Mouse (Mus musculus): ENCODE results near the gene Auts2. TPM values are rescaled to one million over a fixed set of nuclear protein-coding genes. Genes with fewer than 3 reads are reported as not detected.

Auts2 gene
- polyA plus RNA-seq, 1 experiment from 2014 or later = 82.5 TPM

- Histone ChIP-seq H3K4me1 (ENCODE audit: control insufficient read depth, insufficient read depth, low read length) (no peaks in the 10 kb centered on the region), H3K27me3 (ENCODE audit: control insufficient read depth, insufficient read depth, low read length) (no peaks in the 10 kb centered on the region), H3K9ac (replicated peaks; ENCODE audit: low read depth, low read length) (no peak overlapping the region), H3K9me3 (ENCODE audit: control insufficient read depth, low read length) (no peaks in the 10 kb centered on the region), H3K36me3 (ENCODE audit: control insufficient read depth, insufficient read depth, low read length) (no peaks in the 10 kb centered on the region), H3K27ac (ENCODE audit: low read depth, low read length) (no peak overlapping the region), H3K4me3 (ENCODE audit: low read depth, low read length) (no peak overlapping the region), H3K4me2 (ENCODE audit: low read depth, low read length) (no peak overlapping the region)
- 76% methylated on average over 2 of the region's 2 CpGs for WGBS
- no peak for ATAC-seq (ENCODE audit: low read depth)
Observed at GRCm38 (mm10) chr5:131420406-131420805, 1122.7 kb downstream of the Auts2 start.

GRCm38 (mm10) chr5:131415902-131416545, 1127.1 kb downstream of the Auts2 start:
- H3K36me3 ChIP-seq (ENCODE audit: control insufficient read depth, insufficient read depth, low read length) = no peaks in the 10 kb centered on the region
- no peak overlapping the region for H3K27ac ChIP-seq (ENCODE audit: low read depth, low read length)
- no peak overlapping the region for H3K4me2 ChIP-seq (ENCODE audit: low read depth, low read length)
- no peak overlapping the region for H3K9ac ChIP-seq (replicated peaks; ENCODE audit: low read depth, low read length)
- 86% methylated on average over 1 of the region's 1 CpGs for WGBS
- ATAC-seq (ENCODE audit: low read depth) = no peak
- H3K4me1 ChIP-seq (ENCODE audit: control insufficient read depth, insufficient read depth, low read length) = no peaks in the 10 kb centered on the region
- H3K27me3 ChIP-seq (ENCODE audit: control insufficient read depth, insufficient read depth, low read length) = no peaks in the 10 kb centered on the region
- no peaks in the 10 kb centered on the region for H3K9me3 ChIP-seq (ENCODE audit: control insufficient read depth, low read length)
- H3K4me3 ChIP-seq (ENCODE audit: low read depth, low read length) = no peak overlapping the region

GRCm38 (mm10) chr5:131398250-131398649, 1144.9 kb downstream of the Auts2 start:
- Histone ChIP-seq H3K4me3 (ENCODE audit: low read depth, low read length) (no peak overlapping the region), H3K9me3 (ENCODE audit: control insufficient read depth, low read length) (no peaks in the 10 kb centered on the region), H3K9ac (replicated peaks; ENCODE audit: low read depth, low read length) (no peak overlapping the region), H3K27me3 (ENCODE audit: control insufficient read depth, insufficient read depth, low read length) (no peaks in the 10 kb centered on the region), H3K36me3 (ENCODE audit: control insufficient read depth, insufficient read depth, low read length) (no peaks in the 10 kb centered on the region), H3K27ac (ENCODE audit: low read depth, low read length) (no peak overlapping the region), H3K4me2 (ENCODE audit: low read depth, low read length) (no peak overlapping the region), H3K4me1 (ENCODE audit: control insufficient read depth, insufficient read depth, low read length) (no peaks in the 10 kb centered on the region)
- WGBS = 82% methylated on average over 3 of the region's 3 CpGs
- no peak for ATAC-seq (ENCODE audit: low read depth)

- Histone ChIP-seq H3K27me3 (ENCODE audit: control insufficient read depth, insufficient read depth, low read length) (no peaks in the 10 kb centered on the region), H3K9ac (replicated peaks; ENCODE audit: low read depth, low read length) (no peak overlapping the region), H3K27ac (ENCODE audit: low read depth, low read length) (no peak overlapping the region), H3K36me3 (ENCODE audit: control insufficient read depth, insufficient read depth, low read length) (no peaks in the 10 kb centered on the region), H3K9me3 (ENCODE audit: control insufficient read depth, low read length) (no peaks in the 10 kb centered on the region), H3K4me3 (ENCODE audit: low read depth, low read length) (no peak overlapping the region), H3K4me1 (ENCODE audit: control insufficient read depth, insufficient read depth, low read length) (no peaks in the 10 kb centered on the region), H3K4me2 (ENCODE audit: low read depth, low read length) (no peak overlapping the region)
- 88% methylated on average over 8 of the region's 8 CpGs for WGBS
- no peak for ATAC-seq (ENCODE audit: low read depth)
Observed at GRCm38 (mm10) chr5:131395756-131396155, 1147.4 kb downstream of the Auts2 start.

Data from neural tube, embryonic 14.5 days (tissue).